Mouse (Mus musculus): ENCODE data around the gene Zdhhc7. TPM values are rescaled to one million over a fixed set of nuclear protein-coding genes. Genes with fewer than 3 reads are reported as not detected.

The Zdhhc7 gene
- total RNA-seq, 2 experiments from 2014 or later: 40.3 to 55.6 TPM

GRCm38 (mm10) chr8:120071684-120072083 is 29.6 kb downstream of the Zdhhc7 start:
- peak; percentile 86 to 87 for DNase-seq

- peak; percentile 40 to 50 for DNase-seq
These were observed 33.2 kb downstream of the Zdhhc7 start for GRCm38 (mm10) chr8:120067936-120068668.

GRCm38 (mm10) chr8:120066226-120066625 is 35.1 kb downstream of the Zdhhc7 start:
- DNase-seq: peak; percentile 40 to 69

- DNase-seq: peak; percentile 19 to 40
These were observed 35.7 kb downstream of the Zdhhc7 start for GRCm38 (mm10) chr8:120065611-120066010.

- no peak for DNase-seq
These were observed 38.0 kb downstream of the Zdhhc7 start for GRCm38 (mm10) chr8:120063326-120063725.

- DNase-seq: no peak
These were observed 38.5 kb downstream of the Zdhhc7 start for GRCm38 (mm10) chr8:120062742-120063141.

GRCm38 (mm10) chr8:120057078-120057477 is 44.2 kb downstream of the Zdhhc7 start:
- DNase-seq: no peak

- DNase-seq: no peak
These were observed 46.4 kb downstream of the Zdhhc7 start for GRCm38 (mm10) chr8:120054833-120055232.

- no peak for DNase-seq
These were observed 49.0 kb downstream of the Zdhhc7 start for GRCm38 (mm10) chr8:120052318-120052717.

- no peak for DNase-seq
These were observed 49.4 kb downstream of the Zdhhc7 start for GRCm38 (mm10) chr8:120051908-120052307.

- DNase-seq: peak in 1 of 2 experiments; percentile 32
These were observed 50.3 kb downstream of the Zdhhc7 start for GRCm38 (mm10) chr8:120051006-120051405.

- DNase-seq: no peak
These were observed 50.9 kb downstream of the Zdhhc7 start for GRCm38 (mm10) chr8:120050376-120050775.

GRCm38 (mm10) chr8:120049949-120050348 is 51.3 kb downstream of the Zdhhc7 start:
- DNase-seq: no peak

GRCm38 (mm10) chr8:120046258-120047020 is 54.8 kb downstream of the Zdhhc7 start:
- peak; percentile 82 to 87 for DNase-seq

- DNase-seq: no peak
These were observed 55.8 kb downstream of the Zdhhc7 start for GRCm38 (mm10) chr8:120045471-120045870.

GRCm38 (mm10) chr8:120044907-120045306 is 56.4 kb downstream of the Zdhhc7 start:
- DNase-seq: no peak

GRCm38 (mm10) chr8:120042542-120043312 is 58.6 kb downstream of the Zdhhc7 start:
- peak in 1 of 2 experiments; percentile 24 for DNase-seq

- DNase-seq: peak; percentile 45 to 46
These were observed 60.4 kb downstream of the Zdhhc7 start for GRCm38 (mm10) chr8:120040861-120041260.

GRCm38 (mm10) chr8:120039313-120039919 is 61.9 kb downstream of the Zdhhc7 start:
- no peak for DNase-seq

GRCm38 (mm10) chr8:120038741-120039140 is 62.5 kb downstream of the Zdhhc7 start:
- no peak for DNase-seq

- no peak for DNase-seq
These were observed 63.7 kb downstream of the Zdhhc7 start for GRCm38 (mm10) chr8:120037611-120038010.

- peak in 1 of 2 experiments; percentile 29 for DNase-seq
These were observed 64.1 kb downstream of the Zdhhc7 start for GRCm38 (mm10) chr8:120037199-120037598.
